In the genomic region with DNA sequence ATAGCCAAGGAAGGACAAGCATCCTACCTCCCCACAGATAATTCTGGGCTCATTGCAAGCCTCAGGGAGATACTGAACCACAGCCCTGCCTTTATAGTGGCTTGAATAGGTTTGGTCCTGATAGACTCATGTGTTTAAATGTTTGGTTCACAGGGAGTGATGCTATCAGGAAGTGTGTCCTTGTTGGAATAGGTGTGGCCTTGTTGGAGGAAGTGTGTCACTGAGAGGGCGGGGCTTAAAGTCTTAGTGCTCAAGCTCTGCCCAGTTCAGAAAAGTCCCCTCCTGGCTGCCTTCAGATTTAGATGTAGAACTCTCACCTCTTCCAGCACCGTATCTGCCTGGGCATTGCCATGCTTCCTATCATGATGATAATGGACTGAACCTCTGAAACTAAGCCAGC, we compare ENCODE assay signal across 12 mouse cellular contexts.
"Had no signal": no experiment of that assay in that cellular context is flagged by ENCODE, and none has a peak within 500 bp of the region (broad histone marks: within the 10 kb centered on the region; RNA-seq: fewer than 3 reads in every experiment).

No protein-coding gene starts in this region.

- H3K9me3 ChIP-seq: limb, embryonic 10.5 days; liver, embryonic 12.5 days; neural tube, embryonic 13.5 days had no signal

- H3K36me3 ChIP-seq: limb, embryonic 10.5 days; liver, embryonic 12.5 days; neural tube, embryonic 13.5 days had no signal

- H3K27me3 ChIP-seq: liver, embryonic 12.5 days; neural tube, embryonic 13.5 days had no signal

- H3K27ac ChIP-seq: left cerebral cortex, adult 2 months; limb, embryonic 10.5 days; liver, embryonic 12.5 days; neural tube, embryonic 13.5 days had no signal

- H3K4me3 ChIP-seq: left cerebral cortex, adult 2 months; limb, embryonic 10.5 days; liver, embryonic 12.5 days; neural tube, embryonic 13.5 days had no signal

- DNase-seq: kidney, postnatal 10 days; lung, embryonic 14.5 days; lung, postnatal 14 days; retina, postnatal 1 day; right cerebral cortex, postnatal 4 days; thymus, postnatal 4 days had no signal

- H3K9ac ChIP-seq: liver, embryonic 12.5 days; lung, embryonic 14.5 days; neural tube, embryonic 13.5 days had no signal

- H3K4me1 ChIP-seq: limb, embryonic 10.5 days; neural tube, embryonic 13.5 days had no signal

- H3K4me2 ChIP-seq: liver, embryonic 12.5 days; lung, embryonic 14.5 days; midbrain, embryonic 11.5 days; neural tube, embryonic 13.5 days had no signal

- ATAC-seq: midbrain, embryonic 16.5 days had no signal
